Mouse (Mus musculus) ES-Bruce4 (cell line): ENCODE measurements around the gene Anks1. TPM values are rescaled to one million over a fixed set of nuclear protein-coding genes. Genes with fewer than 3 reads are reported as not detected.

ENCODE experiments used
- H3K27ac ChIP-seq: 2 replicates; pipeline ENCODE4 v1.5.1; 2012; ENCODE audit warnings: low read length, inconsistent platforms; ENCODE audit not compliant: insufficient read depth
- H3K27me3 ChIP-seq: 2 replicates; pipeline ENCODE4 v1.6.1; 2012; ENCODE audit warnings: mild to moderate bottlenecking, low read length, inconsistent platforms; ENCODE audit not compliant: control insufficient read depth, poor library complexity, insufficient read depth, severe bottlenecking
- H3K36me3 ChIP-seq: 2 replicates; pipeline ENCODE4 v1.6.1; 2012; ENCODE audit warnings: inconsistent platforms, mild to moderate bottlenecking, low read length, moderate library complexity; ENCODE audit not compliant: control insufficient read depth, poor library complexity, insufficient read depth, severe bottlenecking
- H3K4me1 ChIP-seq: one replicate; pipeline ENCODE4 v1.8.1; 2011; ENCODE audit warnings: low read length; ENCODE audit not compliant: control insufficient read depth, insufficient read depth
- H3K4me3 ChIP-seq: 2 replicates; pipeline ENCODE4 v1.5.1; 2011; ENCODE audit warnings: low read depth, mild to moderate bottlenecking, low read length
- H3K9ac ChIP-seq: 2 replicates; pipeline ENCODE4 v1.6.1; 2012; ENCODE audit warnings: low read depth, mild to moderate bottlenecking, inconsistent platforms; ENCODE audit not compliant: poor library complexity, severe bottlenecking
- H3K9me3 ChIP-seq: replicated peaks from 2 replicates; pipeline ENCODE4 v1.6.1; 2012; ENCODE audit warnings: mild to moderate bottlenecking, low read length, inconsistent platforms; ENCODE audit not compliant: control insufficient read depth, poor library complexity, insufficient read depth, severe bottlenecking
- CTCF ChIP-seq: IDR thresholded peaks from one replicate; pipeline ENCODE4 v1.8.1; 2011; ENCODE audit warnings: low read depth, low read length
- EP300 ChIP-seq: IDR thresholded peaks from 2 replicates; pipeline ENCODE4 v1.6.1; 2011; ENCODE audit warnings: low read depth, low read length; ENCODE audit not compliant: insufficient read depth
- POLR2A ChIP-seq: IDR thresholded peaks from one replicate; pipeline ENCODE4 v1.8.1; 2011; ENCODE audit warnings: low read length; ENCODE audit not compliant: insufficient read depth
- polyA plus RNA-seq: library from polyadenylated mRNA; stranded (reverse); fragments of >200 nt; gene quantifications from 2 replicates; pipeline ENCODE4 v1.2.4, GENCODE M21; 2011; ENCODE audit warnings: low read depth; ENCODE audit not compliant: missing spikeins, insufficient read depth, insufficient read length

The Anks1 gene
- polyA plus RNA-seq, 1 experiment: 23.7 TPM

DNA sequence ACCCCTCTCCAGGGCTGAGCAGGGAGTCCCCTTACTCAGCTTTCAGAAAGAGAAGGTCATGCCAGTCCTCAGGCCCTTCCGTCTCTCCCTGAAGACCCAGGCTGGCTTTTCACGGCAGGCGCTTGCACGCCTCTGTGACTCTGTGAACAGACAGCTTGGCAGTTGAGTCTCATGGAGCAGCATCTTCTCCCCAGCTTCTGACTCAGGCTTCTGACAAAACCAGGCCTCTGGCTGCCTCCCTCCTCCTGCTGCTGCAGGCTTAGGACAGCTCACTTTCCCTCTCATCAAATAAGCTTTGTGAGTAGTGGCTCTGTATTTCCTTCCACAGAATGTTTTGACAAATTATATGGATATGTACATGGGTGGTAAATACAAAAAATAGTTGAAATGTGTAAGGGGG, 91.3 kb downstream of the Anks1 start:
- Histone ChIP-seq H3K4me1 (peaks cover 23% of the 10 kb centered on the region), H3K9me3 (no peaks in the 10 kb centered on the region), H3K27me3 (no peaks in the 10 kb centered on the region), H3K36me3 (no peaks in the 10 kb centered on the region), H3K27ac (peak overlapping the region; percentile 54), H3K4me3 (no peak overlapping the region), H3K9ac (no peak overlapping the region)
- TF ChIP-seq CTCF: no peak
- no peak for TF ChIP-seq POLR2A
- TF ChIP-seq EP300: 0 out of 2 replicates have a peak, but pooled peaks have one; percentile 9

DNA sequence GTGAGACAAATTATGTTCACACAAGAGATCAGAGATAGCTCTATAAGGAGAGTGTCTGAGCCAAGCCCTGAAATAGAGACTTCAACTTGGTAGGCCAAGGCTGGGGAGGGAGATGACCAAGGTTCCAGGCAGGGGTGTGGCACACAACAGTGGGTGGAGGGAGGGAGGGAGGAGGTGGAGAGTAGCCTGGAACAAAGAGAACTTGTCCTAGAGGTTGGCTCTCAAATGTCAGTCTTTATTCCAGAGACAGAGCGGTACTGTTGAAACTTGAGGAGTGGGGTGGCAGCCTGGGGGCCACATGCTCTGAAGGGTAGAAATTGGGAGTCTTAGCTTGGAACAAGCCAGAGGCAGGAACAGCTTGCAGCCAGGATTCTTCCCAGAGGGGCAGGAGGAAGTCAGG, 91.7 kb downstream of the Anks1 start:
- H3K27ac ChIP-seq: peak overlapping the region; percentile 81
- no peak overlapping the region for H3K9ac ChIP-seq
- TF ChIP-seq EP300 (peak; percentile 95), CTCF (no peak)
- H3K36me3 ChIP-seq: no peaks in the 10 kb centered on the region
- peaks cover 23% of the 10 kb centered on the region for H3K4me1 ChIP-seq
- no peak overlapping the region for H3K4me3 ChIP-seq
- no peaks in the 10 kb centered on the region for H3K9me3 ChIP-seq
- no peaks in the 10 kb centered on the region for H3K27me3 ChIP-seq

DNA sequence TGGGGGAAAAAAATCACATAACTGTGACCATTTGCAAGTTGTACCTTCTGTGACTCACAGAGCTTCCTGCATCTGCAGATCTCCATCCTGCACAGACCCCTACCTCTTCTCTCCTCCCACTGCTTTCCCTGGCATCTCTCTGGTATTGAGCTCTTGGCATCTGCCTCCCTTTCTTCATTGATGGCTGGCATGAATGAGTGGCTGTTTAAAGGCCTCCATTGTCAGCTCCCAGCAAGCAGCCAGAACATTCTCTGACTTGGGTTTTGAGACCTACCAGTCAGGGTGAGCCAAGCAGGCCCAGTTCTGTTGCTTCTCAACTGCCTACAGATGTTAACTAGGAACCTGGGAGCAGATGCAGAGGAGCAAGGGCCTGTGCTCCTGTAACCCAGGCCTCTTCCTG, 96.3 kb downstream of the Anks1 start:
- Histone ChIP-seq H3K4me3 (no peak overlapping the region), H3K27ac (no peak overlapping the region), H3K9me3 (no peaks in the 10 kb centered on the region), H3K9ac (no peak overlapping the region), H3K27me3 (no peaks in the 10 kb centered on the region), H3K36me3 (no peaks in the 10 kb centered on the region), H3K4me1 (peaks cover 27% of the 10 kb centered on the region)
- TF ChIP-seq EP300 (no peak), CTCF (no peak), POLR2A (no peak)

DNA sequence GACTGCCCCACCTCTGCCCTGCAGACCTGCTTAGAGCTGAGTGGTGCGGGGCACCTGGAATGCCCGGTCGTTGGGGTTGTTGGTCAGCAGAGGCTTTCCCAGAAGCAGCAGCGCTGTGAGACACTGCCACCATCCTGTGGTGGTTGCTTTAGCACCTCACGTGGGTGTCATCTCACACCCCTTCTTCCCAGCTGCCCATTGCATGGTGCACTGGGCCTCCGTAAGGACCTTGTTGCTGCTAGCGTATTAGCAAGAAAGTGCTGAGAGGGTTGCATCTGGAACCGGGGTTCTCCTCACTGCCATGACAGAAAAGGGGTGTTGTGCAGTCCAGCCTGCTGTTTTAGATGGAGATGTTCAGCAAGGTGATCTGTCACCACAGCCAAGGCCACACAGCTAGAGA, 97.1 kb downstream of the Anks1 start:
- no peak for TF ChIP-seq CTCF
- TF ChIP-seq POLR2A: no peak
- TF ChIP-seq EP300: no peak
- Histone ChIP-seq H3K4me1 (peaks cover 25% of the 10 kb centered on the region), H3K9ac (no peak overlapping the region), H3K27ac (no peak overlapping the region), H3K4me3 (no peak overlapping the region), H3K9me3 (no peaks in the 10 kb centered on the region), H3K27me3 (no peaks in the 10 kb centered on the region), H3K36me3 (no peaks in the 10 kb centered on the region)

DNA sequence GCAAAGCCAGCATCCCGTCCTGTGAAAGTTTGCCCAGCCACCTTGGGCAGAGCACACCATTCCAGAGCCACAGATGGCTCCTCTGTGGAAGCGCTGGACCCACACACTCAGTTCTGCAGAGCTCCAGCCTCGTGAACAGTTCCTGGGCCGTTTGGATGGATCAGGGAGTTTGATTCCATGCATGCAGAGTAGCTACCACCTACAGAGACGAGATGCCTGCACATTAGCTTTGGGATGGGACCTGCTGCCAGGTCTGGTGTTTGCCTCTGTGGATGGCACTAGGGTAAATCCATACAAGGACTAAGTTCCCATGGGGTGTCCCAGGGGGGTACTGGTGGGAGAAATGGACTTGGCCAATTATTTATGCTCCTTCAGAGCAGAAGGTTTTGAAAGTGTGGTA, 97.5 kb downstream of the Anks1 start:
- Histone ChIP-seq H3K4me1 (peaks cover 21% of the 10 kb centered on the region), H3K36me3 (no peaks in the 10 kb centered on the region), H3K27ac (no peak overlapping the region), H3K4me3 (no peak overlapping the region), H3K9me3 (no peaks in the 10 kb centered on the region), H3K27me3 (no peaks in the 10 kb centered on the region), H3K9ac (no peak overlapping the region)
- TF ChIP-seq CTCF (no peak), EP300 (no peak), POLR2A (no peak)

DNA sequence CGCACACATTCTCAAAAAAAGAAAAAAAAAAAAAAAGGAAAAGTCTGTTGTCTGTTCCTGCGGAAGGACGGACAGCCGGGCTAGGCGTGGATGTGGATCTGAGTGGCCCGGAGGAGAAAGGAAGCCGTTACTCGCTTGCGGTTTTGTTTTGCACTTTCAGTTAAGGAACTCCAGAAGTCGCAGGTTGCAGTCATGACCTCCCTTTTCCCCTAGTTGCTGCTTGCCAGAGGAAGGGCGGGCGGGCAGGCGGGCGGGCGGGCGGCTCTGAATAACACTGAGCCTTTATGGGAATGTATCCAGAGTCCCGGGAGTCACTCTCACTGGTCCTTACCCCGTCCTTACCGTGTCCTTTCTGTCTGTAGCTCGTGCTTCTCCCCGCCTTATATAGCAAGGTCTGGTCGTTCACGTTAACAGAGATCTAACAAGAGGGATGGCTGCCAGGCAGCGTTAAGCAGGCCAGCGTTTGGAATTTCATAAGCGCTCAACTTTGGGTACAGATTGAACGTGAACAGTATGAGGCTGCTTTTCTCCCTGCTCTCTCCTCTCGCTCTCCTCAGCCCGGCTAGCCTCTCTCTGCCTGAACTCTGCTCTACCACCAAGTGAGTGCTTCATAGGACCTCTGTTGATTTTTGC, 98.2 kb downstream of the Anks1 start:
- Histone ChIP-seq H3K27me3 (no peaks in the 10 kb centered on the region), H3K4me3 (peak overlapping the region; percentile 26), H3K9me3 (no peaks in the 10 kb centered on the region), H3K4me1 (peaks cover 17% of the 10 kb centered on the region), H3K36me3 (no peaks in the 10 kb centered on the region), H3K9ac (peak overlapping the region; percentile 36), H3K27ac (no peak overlapping the region)
- no peak for TF ChIP-seq POLR2A
- TF ChIP-seq CTCF: no peak
